Mouse (Mus musculus): Measurements from ENCODE around the gene Agbl2.

DNA sequence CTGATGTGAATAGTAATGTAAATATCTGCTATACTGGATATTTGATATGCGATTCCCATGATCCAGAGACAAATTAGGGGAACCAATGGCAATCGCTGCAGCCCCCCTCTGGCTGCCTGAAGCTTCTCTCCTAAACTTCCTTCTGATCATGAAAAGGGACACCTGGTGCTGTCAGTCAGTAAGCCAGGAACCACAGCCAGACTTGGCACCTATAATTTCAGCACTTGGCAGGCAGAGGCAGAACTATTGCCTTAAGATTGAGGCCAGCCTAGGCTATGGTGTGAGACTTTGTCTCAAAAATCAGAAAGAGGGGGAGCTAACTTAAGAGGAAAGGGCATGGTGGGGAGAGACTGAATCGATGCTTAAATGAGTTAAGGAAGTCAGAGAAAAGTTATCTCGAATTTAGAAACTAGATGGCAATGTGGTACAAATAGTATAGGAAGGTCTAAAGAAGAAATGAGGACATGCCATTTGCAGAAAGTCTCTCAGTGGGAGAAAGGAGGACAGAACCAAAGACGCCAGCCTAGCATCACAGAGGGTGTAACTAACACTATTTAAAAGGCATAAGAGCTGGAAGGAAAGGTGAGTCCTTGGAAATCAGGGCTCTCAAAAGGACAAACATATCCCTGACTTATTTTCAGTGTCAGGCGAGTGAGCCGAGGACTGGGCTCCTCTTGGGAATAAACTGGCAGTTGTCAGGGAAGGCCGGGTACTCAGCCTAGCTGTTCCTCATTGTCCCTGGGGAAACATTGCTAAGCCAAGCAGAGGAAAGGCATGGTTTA, 88.8 kb downstream of the Agbl2 start:
- TF ChIP-seq CTCF (IDR thresholded peaks at IDR 0.05; ENCODE audit: insufficient read depth, low read length) (no peak), POLR2A (IDR thresholded peaks at IDR 0.05; ENCODE audit: borderline replicate concordance, extremely low read depth, low read depth, low read length) (no peak)
